Mouse (Mus musculus) frontal cortex, postnatal 25 days (tissue): Measurements from ENCODE around the gene Umodl1.

Experiments
- DNase-seq, 2 experiments: peaks; one replicate each; pipeline ENCODE4 v3.0.0; 2022; ENCODE audit warnings: low spot score in 2 of 2

The Umodl1 gene

DNA sequence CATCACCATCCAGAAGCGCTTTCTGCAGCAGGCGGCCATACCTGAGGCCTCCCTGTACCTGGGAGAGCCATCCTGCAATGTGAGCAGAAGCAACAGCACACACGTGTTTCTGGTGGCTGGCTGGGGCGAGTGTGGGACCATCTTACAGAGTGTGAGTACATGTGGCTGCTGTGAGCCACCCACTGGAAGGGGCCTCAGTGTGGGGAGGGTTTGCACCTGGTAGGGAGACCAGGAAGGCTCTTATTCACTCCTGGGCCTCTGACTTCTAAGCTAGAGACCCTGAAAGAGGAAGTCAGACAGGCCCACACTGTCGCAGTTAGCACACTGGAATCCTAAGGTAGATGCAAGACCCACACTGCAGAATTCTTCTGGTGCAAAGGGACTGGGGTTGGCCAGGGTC is 41.9 kb downstream of the Umodl1 start:
- DNase-seq: no peak

DNA sequence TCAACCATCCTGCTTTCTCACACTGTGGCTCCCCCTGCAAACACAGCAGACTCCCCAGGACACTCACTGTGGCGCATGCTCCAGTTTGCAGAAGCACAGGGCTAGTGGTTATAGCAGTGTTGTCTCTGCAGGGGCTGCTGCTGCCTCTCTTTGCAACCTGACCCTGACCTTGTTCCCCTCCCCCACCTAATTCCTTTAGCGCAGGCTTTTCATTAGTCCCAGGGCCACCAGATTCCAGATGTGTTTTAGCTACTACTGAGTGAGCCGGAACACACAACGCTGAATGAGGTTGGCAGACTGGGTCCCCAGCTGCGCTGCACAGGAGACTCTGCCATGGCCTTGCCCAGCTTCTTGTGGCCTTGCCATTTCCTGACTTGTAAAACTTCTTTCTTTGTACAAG is 46.5 kb downstream of the Umodl1 start:
- no peak for DNase-seq

DNA sequence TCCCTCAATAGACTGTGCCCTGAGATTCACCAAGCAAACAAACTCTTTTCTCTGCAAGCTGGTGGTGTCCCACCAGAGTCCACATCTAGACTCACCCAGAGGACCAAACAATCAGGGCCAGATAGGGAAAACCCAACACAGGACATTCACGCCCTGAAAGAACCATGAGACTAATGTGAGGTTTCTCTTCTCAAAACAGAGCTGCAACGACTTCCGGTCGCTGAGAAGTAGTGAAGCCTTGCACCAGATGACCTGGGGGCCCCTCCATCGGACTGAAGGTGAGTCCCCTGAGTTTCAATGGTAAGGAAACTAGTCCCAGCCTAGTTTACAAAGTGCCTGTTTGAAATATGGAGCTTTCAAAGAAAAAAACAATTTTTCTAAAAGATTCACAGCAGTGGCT is 48.2 kb downstream of the Umodl1 start:
- DNase-seq: no peak

DNA sequence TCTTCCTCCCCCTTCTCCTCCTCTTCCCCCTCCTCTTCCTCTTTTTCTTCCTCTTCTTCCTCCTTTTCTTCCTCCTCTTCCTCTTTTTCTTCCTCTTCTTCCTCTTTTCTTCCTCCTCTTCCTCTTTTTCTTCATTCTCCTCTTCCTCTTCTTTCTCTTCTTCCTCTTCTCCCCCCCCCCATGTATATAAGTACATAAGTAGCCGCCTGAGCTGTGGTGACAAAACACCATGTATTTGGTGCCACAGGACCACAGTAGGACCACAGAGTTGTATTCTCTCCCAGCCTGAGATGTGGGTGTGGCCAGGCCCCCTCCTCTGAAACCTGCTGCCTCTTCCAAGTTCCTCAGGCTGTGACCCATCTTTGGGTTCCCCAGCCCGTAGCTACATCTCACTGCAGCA is 50.8 kb downstream of the Umodl1 start:
- DNase-seq: no peak

DNA sequence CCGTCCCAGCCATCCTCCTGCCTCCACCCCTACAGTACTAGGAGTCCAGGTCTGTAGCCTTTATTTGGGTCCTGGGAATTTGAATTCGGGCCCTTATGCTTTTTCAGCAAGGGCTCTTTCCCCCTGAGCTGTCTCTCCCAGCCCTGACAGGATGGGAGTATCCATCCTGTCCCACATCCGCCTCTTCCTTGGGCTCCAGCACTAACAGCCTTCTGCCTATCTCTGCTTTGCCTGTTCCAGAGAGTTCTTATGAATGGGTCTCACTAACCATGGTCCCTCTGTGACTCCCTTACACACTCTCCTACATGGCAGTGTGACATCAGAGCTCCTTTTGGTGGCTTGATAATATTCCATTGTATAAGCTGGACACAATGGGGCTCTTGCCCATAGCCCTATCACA is 52.9 kb downstream of the Umodl1 start:
- DNase-seq: no peak

DNA sequence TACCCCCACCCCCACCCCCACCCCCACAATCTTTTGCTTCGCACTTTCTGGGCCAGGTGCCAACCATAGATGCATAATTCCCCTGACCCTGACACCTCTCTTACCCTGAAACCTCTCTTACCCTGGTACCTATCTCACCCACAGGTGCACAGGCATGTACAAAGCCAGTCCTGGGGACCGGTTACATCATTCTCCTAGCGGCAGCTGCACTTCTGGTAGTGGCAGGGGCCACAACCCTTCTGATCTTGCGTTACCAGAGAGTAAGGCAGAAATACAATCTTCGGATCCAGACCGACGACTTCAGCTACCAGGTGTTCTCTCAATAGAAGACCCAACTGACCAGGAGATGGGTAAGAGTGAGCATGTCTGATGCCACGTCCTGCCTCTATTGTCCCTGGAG is 54.0 kb downstream of the Umodl1 start:
- DNase-seq: no peak

DNA sequence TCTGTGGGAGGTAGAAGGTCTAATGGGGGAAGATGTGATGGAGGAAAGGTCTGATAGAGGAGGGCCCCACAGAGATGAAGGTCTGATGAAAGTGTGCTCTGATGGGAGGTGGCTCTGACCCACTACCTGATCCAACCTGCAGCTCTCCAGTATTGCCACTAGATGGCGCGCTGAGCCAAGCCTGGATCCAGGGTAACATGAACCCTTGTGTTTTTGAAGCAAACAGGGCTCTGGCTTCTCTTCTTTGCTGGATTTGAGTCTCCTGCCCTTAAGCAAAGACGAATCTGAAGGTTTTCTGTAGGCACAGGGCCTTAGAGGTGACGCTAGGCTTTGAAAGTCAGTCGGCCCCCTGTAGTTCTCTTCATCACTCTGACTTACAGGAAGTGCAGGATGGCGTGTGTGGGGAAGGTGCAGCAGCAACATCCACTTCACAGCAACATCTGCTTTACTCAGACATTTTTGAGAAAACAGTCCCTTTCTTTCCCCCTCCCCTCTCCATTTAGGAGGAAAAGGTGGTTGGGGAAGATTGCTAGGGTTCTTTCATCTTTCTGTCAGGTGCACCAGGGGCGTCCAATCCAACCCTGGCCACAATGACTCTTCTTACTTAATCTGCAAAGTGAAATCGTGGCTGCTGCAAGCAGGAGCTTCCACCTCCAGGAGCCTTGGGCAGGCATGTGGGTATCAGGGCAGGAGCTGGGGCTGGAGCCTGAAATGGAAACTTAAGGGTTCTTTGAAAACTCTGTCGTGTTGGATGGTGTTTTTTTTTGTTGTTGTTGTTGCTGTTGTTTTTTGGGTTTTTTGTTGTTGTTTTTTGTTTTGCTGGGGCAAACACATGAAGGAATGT is 57.3 kb downstream of the Umodl1 start:
- DNase-seq: peak in 1 of 2 experiments; percentile 31

DNA sequence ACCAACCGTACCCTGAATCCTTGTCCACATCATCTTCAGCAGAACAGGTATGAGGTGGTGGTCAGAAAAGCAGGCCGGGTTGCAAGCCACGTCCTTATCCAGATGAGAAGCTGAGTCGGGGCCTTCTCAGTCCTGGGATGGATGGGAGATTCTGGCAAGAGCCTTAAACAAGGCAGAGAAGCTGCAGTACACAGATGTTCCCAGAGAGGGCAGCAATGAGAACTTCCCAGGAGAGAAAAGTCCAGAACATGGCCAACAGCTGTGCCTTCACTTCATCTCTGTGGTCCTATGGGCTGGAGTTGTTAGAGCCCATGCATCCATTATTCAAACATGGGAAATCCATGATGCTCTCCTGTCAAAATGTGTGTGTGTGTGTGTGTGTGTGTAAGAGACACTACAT is 63.8 kb downstream of the Umodl1 start:
- DNase-seq: peak; percentile 51

DNA sequence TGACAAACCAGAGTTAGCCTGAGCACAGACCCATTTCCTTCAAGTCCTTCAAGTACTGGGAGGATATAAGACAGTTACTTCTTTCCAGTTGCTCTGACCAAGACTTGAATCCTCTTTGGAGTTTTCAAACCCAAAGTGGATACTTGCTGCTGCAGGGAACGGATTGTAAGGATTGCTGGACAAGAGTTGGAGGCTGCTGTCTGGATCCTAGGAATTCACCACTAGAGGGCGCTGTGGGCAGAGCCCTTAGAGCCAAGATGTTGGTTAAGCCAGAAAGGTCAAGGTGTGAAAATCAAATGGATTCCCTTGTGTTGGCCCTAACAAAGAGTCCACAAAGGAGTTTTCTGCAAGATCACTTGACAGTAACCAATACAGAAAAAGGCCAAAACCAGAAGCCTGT is 65.1 kb downstream of the Umodl1 start:
- DNase-seq: peak; percentile 55 to 59

DNA sequence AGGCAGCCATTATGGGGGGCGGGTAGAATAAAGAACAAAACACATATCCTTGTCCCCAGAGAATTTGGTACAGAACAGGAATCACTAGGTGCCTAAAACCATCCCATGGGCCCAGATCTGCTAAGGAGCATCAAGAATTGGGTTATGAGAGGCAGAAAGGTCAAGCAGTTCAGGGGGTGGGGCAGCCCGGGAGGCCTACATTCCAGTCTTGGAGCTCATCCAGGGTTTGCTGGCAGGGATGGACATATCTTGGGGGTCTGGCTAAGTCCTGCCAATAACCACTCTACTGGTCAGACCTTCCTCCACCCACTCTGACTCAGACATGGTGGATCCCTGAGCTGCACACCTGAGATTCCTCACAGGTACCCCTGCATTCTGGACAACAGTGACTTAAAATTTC is 65.6 kb downstream of the Umodl1 start:
- DNase-seq: no peak

DNA sequence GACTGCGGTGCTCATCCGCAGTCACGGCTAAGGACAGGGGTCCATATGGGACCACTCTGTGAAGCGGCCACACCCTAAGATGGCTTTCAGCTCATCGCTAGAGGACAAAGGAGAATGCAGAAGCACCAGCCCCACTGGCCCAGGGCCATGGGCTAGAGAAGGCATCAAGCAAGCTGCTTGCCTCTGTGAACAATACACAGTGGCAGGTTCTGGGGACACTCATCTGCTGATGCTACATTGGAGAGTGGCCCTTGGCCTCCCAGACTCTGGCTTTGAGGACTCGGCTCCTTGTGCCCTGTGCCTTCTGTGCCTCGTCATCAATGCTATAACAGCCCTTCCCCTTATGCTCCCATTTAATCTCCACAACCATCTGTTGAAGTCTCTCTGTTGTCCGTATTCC is 66.8 kb downstream of the Umodl1 start:
- DNase-seq: no peak

DNA sequence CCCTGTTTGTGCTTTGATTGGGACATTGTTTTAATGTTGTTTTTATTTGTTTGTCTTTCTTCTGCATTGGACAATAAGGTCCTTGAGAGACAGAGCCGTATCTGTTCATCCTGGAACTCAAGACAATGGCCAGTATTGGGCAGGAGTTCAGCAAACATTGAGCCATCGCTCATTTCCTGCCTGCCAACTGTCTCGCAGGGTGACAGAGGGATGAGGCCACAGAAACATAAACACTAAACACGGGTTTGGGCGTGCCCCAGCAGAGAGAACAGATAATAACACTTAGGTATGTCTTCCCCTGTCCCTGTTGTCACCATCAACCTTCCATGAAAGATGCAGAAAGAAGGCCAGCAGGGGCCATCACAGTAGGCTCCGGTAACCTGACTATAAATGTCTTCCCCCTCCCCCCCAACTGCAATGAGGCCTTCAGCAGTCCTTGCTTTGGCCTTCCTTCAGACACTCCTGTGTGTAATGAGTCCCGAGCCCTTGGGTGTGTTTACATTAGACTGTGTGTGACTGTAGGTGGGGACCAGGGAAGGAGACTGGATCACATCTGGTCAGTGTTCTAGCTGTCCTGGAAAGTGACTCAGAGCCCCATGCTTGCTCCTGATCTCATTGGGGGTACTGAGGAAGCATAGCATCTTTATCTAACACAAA is 69.8 kb downstream of the Umodl1 start:
- DNase-seq: no peak

DNA sequence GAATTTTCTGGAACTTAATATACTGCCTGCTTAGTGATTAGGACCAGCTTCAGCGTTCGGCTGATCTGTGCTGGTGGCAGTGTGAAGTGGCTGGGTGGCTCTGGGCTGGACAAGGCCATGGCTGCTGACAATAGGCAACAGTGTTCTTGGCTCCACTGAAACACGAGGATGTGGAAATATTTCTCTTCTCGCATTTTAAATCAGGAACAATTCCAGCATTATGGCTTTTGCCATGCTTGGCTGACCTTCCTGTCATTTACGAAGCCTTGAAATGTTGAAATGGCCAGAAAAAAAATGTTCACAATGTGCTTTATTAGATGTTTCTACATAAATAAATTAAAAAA is 70.3 kb downstream of the Umodl1 start:
- DNase-seq: no peak

DNA sequence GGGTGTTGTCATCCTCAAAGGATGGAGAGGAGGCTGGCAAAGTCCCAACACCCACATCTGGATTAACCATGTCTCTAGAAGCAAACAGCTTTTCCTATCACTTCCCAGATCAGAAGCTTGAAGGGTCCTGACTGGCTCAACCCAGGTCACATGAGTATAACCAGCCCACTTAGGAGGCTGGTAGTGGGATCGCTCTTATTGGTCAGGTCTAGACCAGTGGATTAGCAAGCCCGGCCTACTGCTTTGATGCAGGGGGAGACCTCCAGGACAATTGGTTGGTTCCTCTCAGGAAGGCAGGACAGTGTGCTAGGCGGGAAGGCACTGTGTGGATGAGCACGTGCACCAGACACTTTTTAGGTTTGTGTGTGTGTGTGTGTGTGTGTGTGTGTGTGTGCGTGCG is 72.5 kb downstream of the Umodl1 start:
- DNase-seq: no peak

DNA sequence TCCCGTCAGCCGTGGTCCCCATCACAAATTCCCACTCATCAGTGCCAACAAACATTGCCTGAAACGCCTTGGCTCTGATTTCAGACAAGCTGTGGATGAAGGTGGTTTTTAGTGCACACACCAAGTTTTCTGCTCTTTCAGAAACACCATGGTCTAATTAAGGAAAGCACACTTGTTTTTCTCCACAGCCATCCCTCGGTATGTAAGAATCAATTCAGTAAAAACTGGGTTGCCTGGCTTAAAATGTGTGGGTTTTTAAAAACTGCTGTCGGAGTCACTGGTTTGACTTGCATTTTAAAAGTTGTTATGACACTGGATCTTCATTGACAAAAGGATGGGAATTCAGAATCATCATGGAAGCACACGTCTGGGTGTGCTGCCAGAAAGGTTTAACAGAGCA is 73.3 kb downstream of the Umodl1 start:
- no peak for DNase-seq

DNA sequence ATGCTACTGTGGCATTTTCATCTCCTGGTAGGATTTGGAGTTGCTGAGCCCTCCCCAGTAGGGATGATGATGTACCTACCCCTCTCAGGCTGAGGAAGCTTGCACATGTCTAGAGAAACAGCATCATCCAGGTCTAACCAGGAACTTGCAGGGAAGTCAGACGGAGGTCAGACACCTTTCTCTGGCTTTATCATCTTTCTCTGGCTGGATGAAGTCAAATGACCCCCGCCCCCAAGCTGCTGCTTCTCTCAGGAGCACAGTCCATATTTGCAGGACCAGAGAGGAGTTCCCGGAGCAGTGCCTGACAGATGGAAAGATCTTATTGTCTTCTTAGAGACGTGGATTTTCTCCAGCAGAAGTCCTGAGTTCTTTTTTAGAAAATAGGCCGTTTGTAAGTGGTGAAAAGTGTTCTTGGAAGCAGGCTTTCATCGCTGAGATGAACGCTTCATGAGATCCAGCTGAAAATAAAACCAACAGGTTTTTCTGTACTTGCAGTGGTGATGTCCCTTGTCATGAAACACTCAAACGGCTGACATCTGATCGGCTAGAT is 74.5 kb downstream of the Umodl1 start:
- DNase-seq: no peak

DNA sequence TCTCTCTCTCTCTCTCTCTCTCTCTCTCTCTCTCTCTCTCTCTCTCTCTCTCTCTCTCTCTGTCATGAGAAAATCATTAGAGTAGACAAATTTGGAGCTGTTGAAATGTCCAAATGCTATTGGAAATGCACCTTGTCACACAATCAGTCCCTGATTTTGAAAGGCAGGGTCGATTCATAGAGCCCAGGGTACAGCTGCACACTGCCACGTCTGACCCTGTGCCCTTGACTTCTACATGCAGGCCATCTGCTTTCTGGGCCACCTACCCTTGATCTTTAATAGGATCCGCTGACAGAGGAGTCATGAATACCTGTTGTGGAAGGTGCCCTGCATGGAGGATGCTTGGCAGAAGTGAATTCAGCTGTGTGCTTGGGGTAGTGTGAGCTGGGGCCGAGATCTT is 75.0 kb downstream of the Umodl1 start:
- DNase-seq: no peak

DNA sequence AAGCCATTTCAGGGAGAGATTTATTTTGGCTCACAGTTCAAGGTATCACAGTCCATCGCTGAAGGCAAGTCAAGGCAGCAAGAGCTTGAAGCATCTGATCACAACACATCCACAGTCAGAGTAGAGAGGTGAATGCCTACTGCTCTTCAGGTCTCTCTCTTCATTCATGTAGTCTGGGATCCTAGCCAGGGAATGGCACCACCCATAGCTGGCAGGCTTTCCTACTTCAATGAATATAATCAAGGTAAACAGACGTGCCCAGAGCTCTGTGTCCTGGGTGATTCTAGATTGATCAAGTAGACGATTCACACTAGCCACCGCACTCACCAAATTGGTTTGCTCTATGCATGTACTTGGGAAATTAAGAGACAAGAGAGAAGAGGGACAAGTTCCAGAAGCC is 77.9 kb downstream of the Umodl1 start:
- DNase-seq: no peak

DNA sequence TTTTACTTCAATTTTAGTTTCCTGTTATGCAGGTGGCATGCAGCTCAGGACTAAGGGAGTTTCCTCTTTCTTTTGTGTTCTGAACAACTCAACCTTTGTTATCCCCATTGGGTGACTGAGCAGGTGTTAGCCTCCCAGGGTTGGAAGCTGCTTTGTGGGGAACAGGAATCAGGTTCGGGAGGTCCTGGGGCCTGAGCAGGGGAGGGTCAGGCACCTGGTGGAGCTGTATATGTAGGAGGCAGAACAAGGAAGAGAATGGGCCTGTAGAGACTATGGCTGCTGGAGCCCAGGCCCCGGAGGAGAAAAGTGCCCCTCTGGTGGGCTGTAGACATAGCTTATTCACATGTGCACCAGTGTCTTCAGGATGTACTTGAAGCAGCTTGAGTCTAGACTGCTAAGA is 78.8 kb downstream of the Umodl1 start:
- no peak for DNase-seq

DNA sequence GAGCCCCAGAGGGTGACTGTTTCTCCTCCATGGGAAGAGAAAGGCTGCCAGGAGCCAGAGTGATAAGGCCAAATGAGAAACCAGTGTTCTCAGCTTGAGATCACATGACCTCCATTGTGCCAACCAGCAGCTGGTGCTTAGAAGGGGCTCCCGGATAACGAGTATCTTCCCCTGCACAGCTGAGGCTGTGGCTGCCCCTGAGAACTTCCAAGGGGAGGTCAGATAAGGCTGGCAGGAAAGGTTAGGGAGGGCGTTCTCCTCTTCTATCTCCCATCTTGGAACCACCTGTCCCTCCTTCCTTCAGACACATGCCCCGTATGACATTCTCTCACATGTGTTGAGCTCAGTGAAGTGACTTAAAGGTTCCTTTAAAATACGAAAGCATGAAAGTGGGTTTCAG is 79.7 kb downstream of the Umodl1 start:
- no peak for DNase-seq

DNA sequence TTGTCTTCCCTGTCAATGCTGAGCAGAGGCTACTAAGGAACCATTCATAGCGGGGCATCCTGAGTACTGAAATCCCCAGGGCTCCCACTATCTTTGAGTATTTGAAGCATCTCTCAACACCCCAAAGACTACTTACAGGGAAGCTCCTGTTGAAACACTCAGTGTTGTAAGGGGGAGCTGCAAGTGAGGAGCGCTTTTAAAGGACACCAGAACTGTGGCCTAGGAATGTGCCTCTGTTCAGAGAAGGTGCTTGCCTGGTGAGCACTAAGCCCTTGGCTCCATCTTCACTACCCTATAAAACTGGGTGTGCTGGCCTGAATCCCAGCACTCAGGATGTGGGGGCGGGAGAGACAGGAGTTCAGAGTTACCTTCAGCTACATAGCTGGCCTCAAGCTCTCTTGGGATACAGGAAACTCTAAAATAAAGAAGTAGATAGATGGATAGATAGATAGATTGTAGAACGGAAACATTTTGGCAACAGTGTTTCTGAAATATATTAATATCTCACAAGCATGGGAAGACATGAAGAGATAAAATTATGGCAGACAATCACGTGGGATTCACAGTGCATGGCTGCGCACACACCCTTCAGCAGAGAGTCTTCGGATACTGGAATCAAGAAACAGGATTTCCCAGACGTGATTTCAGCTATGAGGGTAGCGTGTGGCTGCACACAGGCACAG is 80.4 kb downstream of the Umodl1 start:
- no peak for DNase-seq

DNA sequence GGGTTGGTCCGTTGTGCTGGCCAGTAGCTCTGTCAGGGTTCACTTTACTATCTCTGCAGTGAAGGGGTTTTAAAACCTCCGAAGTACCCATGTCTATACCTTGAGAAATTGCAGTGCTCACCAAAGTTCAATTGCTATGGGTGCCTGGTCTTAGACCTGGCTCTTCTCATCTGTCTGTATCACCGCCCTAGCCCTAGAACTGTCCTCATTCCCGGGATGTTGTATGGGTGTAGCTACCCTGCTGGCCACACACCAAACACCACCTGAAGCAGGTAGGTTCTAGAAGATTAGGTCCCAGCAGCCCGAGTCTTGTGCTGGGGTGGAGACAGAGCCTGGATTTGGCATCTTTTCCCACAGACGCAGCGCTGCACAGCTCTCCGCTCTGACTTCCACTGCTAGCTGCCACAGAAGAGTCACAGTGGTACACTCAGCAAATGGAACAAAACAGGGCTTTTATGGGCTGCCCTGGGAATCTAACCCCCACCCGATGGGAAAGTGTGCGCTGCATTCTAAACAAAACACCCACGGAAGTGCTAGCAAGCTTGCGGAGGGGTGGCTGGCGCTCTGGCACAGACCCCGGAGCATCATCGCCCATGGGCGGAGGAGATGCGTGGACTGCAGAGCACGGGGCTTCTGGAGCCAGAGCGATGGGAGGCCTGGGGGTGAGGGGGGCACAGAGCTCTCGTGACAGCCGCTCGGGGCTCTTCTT is 81.9 kb downstream of the Umodl1 start:
- no peak for DNase-seq
